Mouse (Mus musculus): ENCODE data around the gene Apol8. TPM values are rescaled to one million over a fixed set of nuclear protein-coding genes. Genes with fewer than 3 reads are reported as not detected.
A peak's percentile ranks its signal among the peaks of the same experiment; 100 is the strongest.

The Apol8 gene
- not detected for total RNA-seq (2021)
- long read RNA-seq, experiment 1, result 0 reads
- long read RNA-seq, experiment 2, result 0 reads

DNA sequence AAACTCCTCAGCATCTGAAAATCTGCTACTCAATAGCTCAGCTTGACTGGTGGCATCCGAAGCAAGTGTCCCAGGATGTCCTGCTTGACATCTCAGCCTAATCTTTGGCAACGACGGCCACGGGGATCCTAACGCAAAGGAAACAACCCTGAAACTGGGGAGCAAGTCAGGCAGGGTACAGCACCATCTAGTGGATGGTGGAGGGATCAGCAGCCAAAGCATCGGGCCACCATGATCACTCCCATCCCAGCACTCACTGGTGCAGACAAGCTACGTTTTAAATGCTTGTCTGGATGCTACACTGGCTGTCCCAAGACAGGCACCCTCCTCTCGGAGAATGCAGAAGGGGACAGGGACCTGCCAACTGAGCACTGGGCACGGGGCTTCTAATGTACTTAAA lies at the start of gene Apol8:
Gene Apol8, minus strand, starts transcription at position 156 of the 400 bp plus-strand sequence.
- peak; percentile 63 to 76 for DNase-seq

- no peak for DNase-seq
These were observed 48.9 kb upstream of the Apol8 start for GRCm38 (mm10) chr15:77805657-77806056.

- DNase-seq, result no peak
These were observed 48.1 kb upstream of the Apol8 start for GRCm38 (mm10) chr15:77804949-77805348.

DNA sequence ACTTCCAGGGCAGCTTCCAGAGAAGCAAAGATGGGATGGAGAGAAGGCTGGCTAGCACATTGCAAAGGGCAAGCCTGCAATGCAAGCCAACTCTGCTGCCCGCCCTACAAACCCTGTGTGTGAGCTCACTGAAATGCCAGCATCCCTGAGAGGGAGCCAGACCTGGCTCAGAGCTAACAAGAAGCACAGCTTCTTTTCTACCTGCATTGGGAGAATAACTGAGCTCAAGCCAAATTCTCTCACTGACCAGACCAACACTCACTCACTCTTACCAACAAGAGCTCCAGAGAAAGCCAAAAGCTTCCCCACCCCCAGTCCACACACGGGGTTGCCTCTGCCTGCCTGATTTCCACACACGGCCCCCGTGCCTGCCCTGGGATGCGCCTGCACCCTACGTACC lies 47.7 kb upstream of the Apol8 start:
- no peak for DNase-seq

DNA sequence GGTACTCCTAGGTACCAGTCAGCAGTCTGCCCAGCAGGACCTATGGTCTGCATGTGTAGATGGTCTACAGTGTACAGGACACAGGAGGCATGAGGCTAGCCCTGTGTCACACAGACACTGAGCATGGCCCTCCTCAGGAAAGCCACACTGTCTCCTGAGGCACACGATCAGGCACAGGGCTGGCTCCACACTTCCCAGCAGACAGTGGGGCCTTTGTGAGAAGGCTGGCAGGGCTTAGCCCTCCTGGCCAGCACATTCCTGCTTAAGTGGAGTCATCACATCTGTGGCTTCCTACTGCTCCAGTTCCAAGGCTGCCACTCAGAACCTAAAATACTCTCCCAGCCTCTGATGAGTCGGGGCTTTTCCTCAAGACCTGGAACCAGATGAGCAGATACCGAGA lies 46.9 kb upstream of the Apol8 start:
- DNase-seq, result no peak

DNA sequence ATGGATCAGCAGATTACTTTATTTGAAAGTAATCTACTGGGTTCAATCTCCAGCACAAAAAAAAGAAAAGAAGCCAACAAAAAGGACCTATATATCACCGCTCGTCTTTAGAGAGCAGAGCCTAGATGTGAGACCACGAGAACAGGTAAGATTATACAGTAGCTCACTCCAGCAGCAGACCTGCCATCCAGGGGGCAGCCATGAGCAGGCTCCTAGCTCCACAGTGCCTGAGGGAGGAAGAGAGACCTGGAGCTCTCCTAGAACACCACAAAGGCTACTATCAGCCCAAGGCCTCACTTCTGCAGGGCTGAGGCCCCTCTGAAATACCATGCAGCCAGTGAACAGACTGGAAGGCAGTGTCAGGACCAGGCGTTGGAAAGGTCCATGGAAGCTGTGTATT lies 46.2 kb upstream of the Apol8 start:
- DNase-seq, result peak in 1 of 2 experiments; percentile 48

GRCm38 (mm10) chr15:77801188-77801587 lies 44.4 kb upstream of the Apol8 start:
- DNase-seq, result no peak

DNA sequence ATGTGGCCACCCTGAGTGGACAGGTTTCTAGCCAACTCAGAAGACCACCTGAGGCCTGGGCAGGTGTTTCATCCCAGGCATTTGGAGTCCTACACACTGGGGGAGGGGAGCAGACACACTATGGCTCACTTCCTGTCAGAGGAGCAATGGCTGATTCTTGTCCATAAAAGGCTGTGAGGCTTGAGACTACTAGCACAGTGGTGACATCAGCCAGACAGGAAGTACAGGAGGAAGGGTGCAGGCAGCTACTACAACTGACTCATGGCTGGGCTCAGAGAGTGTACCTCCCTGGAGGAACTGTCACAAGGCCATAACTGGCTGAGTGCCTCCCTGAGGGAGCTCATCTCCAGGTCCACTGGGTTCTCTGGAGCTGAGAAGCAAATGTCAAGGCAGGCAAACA lies 43.7 kb upstream of the Apol8 start:
- peak; percentile 85 to 88 for DNase-seq

DNA sequence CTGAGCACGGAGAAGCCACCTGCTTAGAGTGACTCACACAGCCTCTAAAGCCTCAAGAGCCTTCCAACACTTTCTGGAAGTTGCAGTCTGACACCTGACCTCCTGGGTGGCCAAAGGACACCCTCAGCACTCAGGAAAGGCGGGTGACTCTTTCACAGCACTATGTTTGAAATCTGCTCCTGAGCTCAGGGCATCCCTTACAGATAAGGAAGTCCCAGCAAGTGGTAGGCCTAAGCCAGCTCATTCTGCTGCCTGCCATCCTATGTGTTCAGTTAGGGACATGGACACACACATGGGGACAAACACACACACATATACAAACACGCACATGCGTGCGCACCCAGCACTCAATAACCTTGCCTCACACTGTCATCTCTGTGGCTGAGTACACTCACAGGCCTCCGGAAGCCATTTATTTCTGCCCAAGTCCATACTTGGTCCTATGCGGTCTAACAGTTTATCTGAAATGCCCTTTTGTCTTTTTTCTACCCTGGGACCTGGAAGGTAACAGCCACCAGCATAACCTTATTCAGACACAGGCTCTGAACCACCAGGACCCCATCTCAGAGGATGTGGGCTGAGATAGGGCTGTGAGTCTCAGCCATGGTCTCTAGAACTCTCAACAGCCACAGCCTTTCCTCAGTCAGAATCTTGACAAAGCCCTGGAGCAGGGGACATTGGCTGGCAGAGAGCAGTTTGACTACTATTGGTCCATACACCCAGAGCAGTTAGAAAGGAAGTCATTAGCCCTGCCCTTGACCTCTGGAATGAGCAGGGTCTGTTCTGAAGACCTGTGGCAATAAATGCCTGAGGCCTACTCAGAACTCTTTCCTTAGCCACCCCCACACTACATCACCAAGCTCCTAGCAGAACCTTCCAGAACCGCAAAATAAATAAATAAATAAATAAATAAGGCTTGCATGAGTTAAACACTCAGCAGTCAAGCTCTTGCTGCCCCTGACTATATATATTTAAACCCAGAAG lies 43.0 kb upstream of the Apol8 start:
- no peak for DNase-seq

- DNase-seq, result peak; percentile 57 to 66
These were observed 42.1 kb upstream of the Apol8 start for GRCm38 (mm10) chr15:77798664-77799490.

GRCm38 (mm10) chr15:77797609-77798411 lies 41.0 kb upstream of the Apol8 start:
- peak; percentile 79 to 83 for DNase-seq

DNA sequence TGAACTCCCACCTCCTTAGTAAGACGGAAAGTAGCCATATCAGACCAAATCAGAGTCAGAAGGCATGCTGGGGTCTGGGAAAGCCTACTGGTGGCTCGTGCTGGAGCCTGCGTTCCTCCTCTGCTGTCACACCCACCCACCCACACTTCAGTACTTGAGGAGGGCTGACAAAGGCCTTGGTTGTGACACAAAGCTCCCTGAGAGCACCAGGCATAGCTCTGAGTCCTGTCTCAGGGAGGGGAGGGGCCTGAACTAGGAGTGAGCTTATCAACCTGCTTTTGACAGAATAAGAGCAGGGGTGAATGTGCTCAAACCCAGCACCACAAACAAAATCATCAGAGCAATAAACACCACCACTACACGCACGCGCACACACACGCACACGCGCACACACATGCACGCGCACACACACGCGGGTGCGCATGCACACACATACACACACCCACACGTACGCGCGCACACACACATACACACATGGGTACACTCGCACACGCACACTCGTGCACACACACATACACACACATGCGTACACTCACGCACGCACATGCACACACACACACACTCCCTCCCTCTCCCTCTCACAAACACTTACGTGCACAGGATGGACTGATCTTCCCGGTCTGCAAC lies 39.7 kb upstream of the Apol8 start:
- DNase-seq, result no peak

DNA sequence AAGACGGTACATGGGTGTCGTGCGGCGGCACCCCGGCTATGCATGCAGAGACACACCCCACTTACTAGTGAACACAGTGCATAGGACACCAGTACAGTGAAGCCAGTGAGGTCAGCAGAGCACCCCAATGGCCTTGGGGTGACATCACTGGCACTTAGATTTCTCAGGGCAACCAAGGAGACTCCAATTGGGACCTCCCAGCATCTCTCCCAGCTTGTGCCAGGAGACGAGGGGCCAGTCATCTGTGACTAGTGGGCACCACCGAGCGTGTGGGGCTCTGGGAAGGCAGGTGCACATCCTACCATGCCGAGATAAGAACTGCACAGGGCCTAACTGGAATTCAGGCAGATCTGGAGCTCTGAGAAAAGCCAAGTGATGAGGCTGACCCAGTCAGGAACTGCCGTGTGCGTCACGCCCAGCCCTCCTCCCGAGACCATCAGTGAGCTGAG lies 38.1 kb upstream of the Apol8 start:
- no peak for DNase-seq

DNA sequence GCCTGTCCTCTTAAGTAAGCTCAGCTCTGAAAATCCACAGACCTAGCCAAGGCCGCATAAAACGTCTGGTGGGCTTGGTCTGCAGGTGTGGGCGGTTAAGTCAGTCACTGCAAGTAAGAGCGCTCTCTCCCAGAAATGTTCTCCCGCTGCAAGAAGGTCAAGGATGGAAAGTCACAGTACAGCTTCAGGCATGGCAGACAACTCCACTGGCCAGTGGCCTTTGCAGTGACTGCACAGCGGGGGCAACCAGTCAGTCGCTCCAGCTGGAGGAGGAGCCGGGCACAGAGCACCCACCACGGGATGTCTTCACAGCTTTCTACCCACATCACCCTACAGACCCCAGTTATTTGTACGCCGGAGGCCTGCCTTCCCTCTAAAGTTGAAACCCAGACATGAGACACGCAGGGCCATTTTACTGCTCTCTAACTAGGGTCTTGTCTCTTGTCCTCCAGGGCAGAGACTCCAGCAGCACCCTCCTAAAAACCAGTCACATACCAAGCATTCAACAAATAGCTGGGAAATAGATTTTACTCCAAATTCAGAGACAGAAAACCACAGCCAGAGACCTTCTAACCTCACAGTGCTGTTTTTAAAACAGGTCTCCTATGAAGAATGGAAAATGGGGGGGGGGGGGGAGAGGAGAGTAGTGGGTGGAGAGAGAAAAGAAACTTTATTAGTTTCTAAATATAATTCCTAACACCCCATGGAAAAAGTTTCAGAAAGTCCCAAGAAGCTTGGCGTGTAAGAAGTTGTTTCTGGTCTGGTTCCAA lies 37.5 kb upstream of the Apol8 start:
- no peak for DNase-seq

DNA sequence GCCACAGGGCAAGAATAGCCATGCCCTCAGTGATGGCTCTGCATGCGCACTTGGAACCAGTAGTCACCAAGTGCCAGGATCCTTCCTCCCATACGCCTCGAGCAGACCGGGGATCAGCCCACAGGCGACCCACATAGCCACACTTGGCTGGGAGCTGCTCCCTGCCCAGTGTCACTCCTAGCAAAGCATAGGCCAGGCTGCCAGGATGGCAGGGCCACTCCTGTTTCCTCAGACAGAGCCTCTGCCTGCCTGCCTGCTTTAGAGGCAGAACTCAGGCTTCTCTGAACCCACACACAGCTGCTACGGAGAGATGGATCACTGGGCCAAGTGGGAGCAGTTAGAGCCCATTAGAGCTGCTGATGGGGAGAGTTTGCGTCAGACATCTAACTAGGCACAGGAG lies 36.8 kb upstream of the Apol8 start:
- no peak for DNase-seq

GRCm38 (mm10) chr15:77793094-77793493 lies 36.3 kb upstream of the Apol8 start:
- no peak for DNase-seq

- no peak for DNase-seq
These were observed 35.3 kb upstream of the Apol8 start for GRCm38 (mm10) chr15:77792056-77792455.

- DNase-seq, result no peak
These were observed 34.0 kb upstream of the Apol8 start for GRCm38 (mm10) chr15:77790656-77791405.

DNA sequence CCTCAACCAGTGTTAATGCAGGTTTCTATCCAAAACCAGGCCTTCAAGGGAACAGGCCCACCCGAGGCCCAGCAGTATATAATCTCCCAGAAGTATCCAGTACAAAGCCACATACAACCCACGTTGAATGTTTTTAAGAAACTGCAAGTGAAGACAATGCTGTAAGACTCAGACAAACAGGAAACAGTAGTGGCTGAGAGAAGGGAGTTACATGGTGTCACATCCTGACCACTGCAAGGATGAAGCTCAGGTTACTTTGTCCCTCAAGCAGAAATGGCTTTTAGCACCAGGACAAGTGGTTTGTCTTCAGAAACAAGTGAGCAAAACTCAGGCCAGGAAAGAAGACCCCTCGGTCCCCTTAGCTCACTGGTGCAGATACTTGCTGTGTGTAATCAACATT lies 32.4 kb upstream of the Apol8 start:
- no peak for DNase-seq

- DNase-seq, result no peak
These were observed 31.6 kb upstream of the Apol8 start for GRCm38 (mm10) chr15:77788356-77788755.
